Mouse (Mus musculus) c-Kit-positive CD71-positive TER-119-negative erythroid progenitor cells, embryonic 14.5 days (primary cell): ENCODE data around the gene Apbb2.

Source experiments
- DNase-seq: peaks from one replicate; pipeline ENCODE4 v3.0.0-alpha.2; 2013; ENCODE audit warnings: low read depth

The Apbb2 gene

GRCm38 (mm10) chr5:66602287-66602820, 16.2 kb downstream of the Apbb2 start:
- DNase-seq: no peak

DNA sequence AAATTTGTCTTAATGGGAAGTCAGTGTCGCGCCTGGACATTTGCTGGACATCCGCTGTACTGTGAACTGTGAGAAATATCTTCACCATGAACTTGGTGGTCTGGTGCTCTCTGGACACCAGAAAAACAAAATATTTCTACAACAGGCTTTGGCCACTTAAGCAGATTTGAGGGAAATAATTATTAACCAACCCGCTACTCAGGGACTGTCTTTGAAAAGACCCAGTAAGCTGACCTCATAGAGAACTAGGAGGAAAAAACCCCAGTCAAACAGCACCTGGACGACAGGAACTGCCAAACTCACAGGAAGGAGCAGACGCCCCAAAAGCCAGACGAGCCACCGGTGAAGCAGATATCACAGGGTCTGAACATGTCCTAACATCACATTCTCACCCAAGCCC, 18.2 kb downstream of the Apbb2 start:
- no peak for DNase-seq

- no peak for DNase-seq
Observed at GRCm38 (mm10) chr5:66599888-66600287, 18.7 kb downstream of the Apbb2 start.

DNA sequence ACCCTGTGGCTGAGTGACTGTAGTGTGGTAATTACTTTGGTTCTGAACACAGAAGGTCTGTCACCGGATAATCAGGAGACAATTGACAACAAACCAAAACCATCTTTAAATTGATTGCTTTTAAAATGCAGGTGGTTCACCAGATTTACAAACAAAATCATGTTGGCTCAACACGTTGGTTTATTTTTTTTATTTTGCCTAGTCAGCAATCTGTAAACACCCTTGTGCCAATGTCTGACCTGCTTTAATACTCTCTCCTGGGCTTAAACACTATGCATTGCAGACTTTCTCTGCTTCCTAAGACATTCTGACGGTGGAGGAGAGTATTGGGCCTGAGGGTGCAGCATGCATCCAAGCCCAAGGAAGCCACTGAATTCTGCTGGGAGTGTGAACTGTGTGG, 22.3 kb downstream of the Apbb2 start:
- DNase-seq: no peak

GRCm38 (mm10) chr5:66594881-66595280, 23.7 kb downstream of the Apbb2 start:
- DNase-seq: no peak

GRCm38 (mm10) chr5:66586236-66586745, 32.3 kb downstream of the Apbb2 start:
- DNase-seq: no peak

DNA sequence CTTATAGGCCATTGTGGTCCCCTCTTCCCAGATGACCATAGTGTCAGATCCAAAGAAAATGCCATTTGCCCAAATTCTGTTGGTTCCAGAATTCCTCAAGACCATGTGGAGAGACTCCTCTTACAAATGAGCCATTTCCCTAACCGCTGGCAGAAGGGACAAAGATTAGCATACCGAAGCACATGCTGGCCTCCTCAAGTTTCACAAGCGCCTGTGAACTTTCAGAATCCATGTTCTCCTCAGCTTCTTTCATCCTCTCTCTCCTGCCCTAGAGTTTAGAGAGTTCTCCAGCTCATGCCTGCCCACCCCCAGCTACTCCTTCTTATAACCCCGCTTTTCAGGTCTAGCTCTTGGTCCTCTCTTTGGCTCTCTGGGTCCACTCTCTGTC, 35.6 kb downstream of the Apbb2 start:
- no peak for DNase-seq

- DNase-seq: no peak
Observed at GRCm38 (mm10) chr5:66582281-66583018, 36.1 kb downstream of the Apbb2 start.

GRCm38 (mm10) chr5:66579066-66579465, 39.5 kb downstream of the Apbb2 start:
- no peak for DNase-seq

DNA sequence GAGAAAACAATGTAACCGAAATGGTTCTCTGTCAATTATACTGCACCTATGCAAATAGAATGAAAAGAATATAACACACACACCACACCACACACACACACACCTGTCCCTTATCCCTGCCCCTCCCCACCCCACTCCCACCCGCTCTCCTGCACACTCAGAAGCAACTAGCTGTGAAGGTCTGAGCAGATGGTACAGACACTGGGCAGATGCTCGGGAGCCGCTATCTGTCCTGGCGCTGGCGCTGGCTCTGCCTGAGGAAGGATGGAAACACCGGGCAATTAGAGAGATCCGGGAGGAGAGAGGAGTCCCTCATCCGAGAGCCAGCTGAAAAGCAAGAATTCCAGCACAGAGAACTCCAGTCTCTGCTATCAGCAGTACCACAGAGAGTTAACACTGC, 42.3 kb downstream of the Apbb2 start:
- no peak for DNase-seq

DNA sequence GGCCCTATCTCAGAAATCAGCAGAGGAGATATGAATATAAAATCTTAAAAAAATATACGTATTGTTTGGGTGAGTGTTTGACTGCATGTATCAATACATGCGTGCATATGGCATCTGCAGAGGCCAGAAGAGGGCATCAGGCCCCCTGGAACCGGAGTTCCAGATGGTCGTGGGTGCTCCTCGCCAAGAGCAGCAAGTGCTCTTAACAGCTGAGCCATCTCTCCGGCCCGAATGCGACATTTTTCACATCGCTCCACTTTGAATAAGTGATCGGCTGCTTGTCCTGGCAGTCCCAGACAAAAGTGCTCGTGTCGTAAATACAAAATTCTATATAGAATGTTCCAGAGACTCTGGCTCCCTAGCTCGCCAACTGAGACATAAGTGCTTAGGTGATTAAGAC, 43.4 kb downstream of the Apbb2 start:
- DNase-seq: no peak

DNA sequence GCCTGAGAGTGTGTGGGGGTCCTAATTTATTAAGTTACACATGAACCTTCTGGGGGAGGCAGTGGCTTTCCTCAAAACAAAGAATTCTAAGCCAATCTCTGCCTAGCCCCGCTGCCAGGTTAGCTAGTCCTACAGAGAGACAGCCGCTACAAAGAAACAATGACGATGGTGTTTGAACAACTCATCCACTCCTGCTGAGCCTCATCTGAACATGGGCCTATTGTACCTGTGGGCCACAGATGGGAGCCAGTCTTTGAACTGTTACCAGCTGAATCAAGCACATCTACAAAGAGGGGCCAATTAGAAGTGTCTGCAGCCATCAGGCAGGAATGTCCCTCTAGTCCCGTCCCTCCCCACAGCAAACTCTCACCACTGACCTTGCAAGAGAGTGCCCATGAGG, 45.3 kb downstream of the Apbb2 start:
- DNase-seq: no peak

GRCm38 (mm10) chr5:66572086-66572855, 46.3 kb downstream of the Apbb2 start:
- DNase-seq: no peak

- DNase-seq: no peak
Observed at GRCm38 (mm10) chr5:66570709-66571108, 47.9 kb downstream of the Apbb2 start.

DNA sequence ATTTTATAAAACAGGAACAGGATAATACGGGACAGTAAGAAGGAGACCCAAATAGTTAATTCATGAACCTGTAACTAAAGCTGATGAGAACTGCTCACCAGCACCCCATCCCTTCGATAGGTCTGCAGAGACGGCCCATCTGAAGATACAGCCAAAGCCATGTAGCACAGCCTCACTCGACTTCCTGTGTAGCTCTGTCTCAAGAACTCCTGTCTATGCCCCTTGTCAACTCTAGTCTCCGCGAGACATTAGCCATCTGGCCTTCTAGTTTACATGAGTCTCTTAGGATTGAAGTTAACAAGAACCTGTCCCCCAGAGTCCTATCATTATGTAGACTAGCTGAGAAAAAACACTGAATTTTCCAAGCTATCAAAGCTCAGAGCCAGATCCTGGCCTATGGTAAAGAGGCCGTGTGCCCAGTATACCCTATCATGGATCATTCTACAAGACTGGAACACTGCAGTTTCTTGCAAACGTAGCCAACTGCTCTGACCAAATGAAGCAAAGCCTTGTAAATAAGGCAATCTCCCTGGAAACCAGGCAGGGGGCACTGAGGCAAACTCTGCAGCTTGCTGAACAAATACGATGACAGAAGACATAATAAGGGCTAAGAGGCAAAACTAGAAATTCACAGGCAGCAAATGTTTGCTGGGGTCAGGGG, 49.3 kb downstream of the Apbb2 start:
- DNase-seq: no peak

DNA sequence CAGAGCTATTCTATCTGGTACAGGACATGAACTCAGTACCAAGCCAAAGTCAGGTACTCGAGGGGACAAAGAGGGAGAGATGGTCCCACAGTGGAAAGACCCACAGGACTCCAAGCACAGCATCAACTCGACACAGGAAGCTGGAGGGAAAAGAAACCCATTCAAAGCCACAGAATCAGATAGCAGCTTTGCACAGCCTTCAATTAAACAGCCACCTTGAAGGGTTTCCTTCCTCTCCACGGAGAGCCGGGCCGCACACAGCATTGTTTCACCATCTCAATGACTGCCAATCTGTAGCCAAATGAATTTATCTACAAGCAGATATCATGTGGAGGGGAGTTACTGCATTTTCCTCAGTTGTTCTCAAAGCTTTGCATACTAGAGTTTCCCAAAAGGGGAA, 50.6 kb downstream of the Apbb2 start:
- DNase-seq: no peak

DNA sequence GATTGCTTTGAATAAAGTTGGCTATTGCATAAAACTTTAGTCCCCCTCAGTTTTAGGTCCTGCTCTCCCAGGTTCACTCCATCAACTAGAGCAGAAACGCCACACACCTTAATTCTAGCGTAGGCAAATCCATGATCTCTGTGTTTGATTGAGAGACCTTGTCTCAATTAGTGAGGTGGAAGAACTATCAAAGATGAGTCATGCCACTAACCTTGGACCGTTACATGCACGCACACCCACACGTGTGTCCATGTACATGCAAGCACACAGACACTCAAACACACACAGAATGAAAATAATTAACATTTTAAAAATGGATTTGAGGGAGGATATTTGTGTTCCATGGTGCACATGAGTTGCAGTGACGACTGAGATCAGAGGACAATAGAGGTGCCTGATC, 51.2 kb downstream of the Apbb2 start:
- DNase-seq: no peak

- DNase-seq: no peak
Observed at GRCm38 (mm10) chr5:66559591-66560175, 58.9 kb downstream of the Apbb2 start.

DNA sequence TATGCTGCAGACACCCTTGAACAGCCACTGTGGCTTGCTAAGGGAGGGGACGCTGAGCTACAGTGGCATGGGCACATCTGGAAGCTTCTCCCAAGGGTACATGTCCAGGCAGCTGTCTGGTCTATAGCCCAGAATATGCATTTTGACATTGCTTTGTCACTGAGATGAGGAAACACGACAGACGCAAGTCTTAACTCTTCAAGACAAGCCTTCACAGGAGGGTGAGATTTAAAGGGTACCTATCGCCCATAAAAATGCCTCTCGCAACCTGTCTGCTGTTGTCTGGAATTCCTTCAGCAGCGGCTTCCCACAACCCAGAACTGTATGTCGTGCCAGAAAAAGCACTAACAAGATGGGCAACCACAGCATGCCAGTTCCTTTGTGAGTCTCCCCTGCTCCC, 60.5 kb downstream of the Apbb2 start:
- DNase-seq: no peak

DNA sequence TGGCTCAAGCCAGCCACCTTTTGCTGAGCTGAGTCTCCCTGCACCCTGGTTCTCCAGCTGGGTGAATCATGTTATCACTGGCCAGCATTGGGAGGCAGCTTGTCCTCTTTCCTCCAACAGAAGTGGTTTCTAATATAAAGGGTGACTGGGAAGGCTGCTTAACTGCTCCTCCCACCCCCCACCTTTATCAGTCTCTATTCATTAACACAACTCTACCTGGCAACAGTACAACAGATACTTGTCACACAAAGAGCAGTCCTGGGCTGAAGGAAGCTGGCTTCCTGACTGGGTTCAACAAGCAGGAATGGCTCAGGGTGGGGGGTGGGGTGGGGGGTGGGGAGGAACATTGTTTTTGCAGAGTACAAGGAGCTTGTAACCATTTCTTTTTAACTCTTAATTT, 64.7 kb downstream of the Apbb2 start:
- no peak for DNase-seq

DNA sequence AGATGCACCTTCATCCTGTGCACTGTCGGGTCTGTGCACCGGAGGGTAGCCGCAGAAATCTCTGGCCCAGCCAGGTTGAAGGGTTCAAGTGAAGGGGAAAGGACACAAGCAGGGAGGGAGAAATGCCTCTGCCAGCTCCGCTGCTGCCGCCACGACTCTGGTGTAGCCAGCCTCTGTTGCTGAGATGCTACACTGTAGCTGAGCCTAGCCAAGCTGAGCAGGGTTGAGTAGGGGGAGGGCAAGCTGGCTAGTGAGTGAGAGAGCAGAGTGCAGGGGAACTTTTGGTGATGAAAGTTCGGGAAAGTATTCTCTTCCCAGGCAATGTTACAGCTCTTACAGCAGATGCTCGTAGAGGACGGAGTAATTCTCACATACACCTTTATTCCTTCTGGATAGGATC, 66.3 kb downstream of the Apbb2 start:
- DNase-seq: no peak

GRCm38 (mm10) chr5:66550292-66550691, 68.3 kb downstream of the Apbb2 start:
- no peak for DNase-seq
